Mouse (Mus musculus) ovary, postnatal 14 days (tissue): ENCODE measurements around the gene Bcas2.
"Not testable (repeated sequence)": the region's sequence is repeated elsewhere in the genome, so short reads cannot be mapped to it uniquely, and the experiment has no call there.

Experiments
- DNase-seq: peaks from one replicate; pipeline ENCODE4 v3.0.0; 2022; ENCODE audit warnings: low spot score

Bcas2 gene

DNA sequence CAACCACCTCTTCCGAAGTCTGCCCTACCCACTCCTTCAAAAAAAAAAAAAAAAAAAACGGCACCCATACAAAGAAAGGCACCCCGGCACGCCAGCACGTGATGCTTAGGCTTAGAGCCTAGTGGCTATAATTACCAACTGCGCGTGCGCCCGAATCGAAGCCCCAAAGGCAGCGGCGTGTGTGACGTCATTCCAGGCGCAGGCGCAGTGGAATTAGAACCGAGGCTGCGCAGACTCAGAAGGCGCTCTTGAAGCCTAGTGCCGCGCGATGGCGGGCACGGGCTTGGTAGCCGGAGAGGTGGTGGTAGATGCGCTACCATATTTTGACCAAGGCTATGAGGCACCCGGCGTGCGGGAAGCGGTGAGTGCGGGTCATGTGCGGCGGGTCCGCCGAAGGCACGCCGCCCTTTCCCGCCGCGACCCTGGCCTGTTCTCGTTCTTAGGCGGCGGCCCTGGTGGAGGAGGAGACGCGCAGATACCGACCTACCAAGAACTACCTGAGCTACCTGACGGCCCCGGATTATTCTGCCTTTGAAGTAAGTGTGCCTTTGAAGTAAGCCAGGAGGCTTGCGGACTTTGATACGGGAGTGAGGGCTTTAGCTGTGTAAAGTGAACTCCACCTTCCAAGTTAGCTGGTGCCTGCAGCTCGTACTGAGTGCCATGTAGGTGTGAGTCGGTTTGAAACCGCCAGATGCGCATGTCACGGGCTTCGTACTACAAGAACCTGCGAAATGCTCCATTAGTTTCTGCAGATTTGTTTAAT is at the start of gene Bcas2:
TSS of gene Bcas2 (plus strand) at position 151 of the 763 bp plus-strand sequence.
- peak; percentile 98 for DNase-seq

GRCm38 (mm10) chr3:103123636-103124035 is 47.8 kb upstream of the Bcas2 start:
- no peak for DNase-seq

DNA sequence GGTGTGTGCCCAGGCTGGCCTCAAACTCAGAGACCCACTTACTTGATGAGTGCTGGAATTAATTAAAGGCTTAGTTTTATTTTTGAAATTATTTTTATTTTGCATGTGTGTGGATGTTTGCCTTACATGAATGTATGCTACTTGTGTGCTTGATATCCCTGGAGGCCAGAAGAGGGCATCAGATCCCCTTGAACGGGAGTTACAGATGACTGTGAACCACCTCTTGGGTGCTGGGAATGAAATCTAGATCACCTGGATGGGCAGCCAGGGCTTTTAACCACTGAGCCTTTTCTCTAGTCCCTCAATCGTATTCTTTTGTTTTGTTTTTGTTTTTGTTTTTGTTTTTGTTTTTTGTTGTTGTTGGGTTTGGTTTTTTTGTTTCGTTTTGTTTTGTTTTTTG is 45.3 kb upstream of the Bcas2 start:
- no peak for DNase-seq

DNA sequence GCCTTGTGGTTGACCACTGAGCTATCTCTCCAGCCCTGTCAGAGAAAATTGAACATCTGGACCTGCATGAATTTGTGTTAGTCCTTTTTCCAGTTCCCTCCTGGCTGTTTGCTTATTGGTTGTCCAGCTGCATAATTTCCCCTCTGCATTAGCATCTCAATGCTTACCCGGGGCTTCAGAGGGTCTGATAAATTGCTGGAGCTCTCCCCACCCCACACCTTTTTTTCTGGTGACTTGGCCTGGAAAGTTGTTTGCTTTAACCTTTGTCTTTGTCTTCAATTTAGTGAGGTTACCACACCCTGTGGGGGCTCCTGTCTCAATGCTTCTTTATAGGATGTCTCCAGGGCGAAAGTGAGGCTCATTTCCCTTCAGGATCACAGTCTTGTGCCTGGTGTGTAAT is 44.3 kb upstream of the Bcas2 start:
- no peak for DNase-seq

GRCm38 (mm10) chr3:103127721-103128120 is 43.7 kb upstream of the Bcas2 start:
- no peak for DNase-seq

GRCm38 (mm10) chr3:103128251-103128650 is 43.2 kb upstream of the Bcas2 start:
- no peak for DNase-seq

DNA sequence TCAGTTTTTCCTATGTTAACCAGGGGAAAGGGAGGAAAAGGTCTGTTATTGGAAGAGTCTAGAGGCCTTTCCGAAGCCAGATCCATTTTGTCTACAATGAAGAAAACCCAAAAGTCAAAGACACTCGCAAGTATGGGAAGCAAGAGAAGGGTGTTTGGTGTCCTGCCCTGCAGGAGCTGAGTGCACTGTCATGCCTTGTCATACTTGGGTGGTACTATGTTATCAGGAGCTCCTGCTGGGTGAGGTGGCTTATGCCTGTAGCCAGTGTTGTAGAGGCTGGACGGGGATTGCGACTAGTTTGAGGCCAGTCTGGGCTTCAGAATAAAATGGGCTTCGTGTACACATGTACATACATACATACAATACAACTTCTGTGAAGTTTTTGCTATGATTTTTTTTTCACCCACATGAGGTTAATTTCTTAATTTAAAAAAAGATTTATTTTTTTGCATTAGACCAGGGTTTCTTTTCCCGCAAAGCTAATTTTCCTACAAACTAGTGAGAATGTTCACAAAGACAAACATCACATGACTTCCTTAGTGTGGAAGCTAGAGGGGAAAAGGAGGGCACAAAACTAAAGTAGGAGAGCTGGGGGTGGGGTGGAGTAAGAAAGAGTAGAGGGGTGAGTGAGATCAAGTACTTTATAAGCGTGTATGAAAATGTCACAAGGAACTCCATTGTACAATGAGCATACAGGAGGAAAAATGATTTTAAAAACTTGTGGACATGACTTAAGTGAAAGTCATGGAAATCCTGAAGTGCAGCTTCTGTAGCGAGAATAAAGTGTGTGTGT is 41.9 kb upstream of the Bcas2 start:
- DNase-seq: no peak

DNA sequence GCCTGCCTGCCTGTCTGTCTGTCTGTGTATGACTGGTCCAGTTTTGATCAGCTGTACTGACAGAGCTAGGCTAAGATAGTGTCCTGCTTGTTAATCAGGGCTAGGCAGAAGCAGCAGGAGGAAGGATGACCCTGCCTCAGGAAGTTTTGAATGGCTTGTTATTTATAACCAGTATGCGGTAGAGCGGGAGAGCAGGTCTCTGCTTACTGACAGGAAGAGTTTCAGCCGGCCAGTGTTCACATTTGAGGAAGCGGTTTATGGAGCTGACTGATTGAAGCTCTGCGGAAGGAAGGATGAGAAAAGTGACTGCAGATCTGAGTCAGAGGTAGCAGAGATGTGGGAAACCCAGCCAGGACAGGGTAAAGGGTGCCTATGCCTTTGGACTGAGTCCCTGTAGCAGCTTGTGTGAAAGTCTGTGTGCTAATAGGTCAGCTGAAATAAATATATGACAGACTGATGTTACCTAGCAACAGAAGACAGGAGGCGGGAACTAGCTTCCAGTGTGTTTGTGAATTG is 41.2 kb upstream of the Bcas2 start:
- DNase-seq: no peak

- DNase-seq: no peak
These were observed 38.4 kb upstream of the Bcas2 start for GRCm38 (mm10) chr3:103133098-103133497.

- no peak for DNase-seq
These were observed 34.9 kb upstream of the Bcas2 start for GRCm38 (mm10) chr3:103136414-103137077.

DNA sequence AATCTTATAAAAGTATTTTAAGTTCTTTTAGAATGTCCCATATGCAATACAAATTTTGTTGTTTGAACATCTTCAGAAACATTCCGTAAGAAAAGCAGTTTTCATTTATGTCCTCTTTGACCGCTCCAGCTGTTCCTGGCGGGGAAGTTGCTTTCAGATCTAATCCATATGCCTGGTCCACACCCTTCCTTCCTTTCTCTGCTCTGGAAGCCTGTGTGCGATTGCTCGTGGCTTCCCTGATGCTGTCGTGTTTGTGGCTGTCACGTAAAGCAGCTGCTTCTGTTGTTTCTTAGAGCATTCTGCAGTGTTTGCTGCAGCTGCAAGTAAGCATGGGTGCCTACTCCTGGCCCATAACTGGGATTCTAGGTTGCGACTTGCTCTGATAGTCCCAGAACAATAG is 32.4 kb upstream of the Bcas2 start:
- no peak for DNase-seq

GRCm38 (mm10) chr3:103140095-103140838 is 31.2 kb upstream of the Bcas2 start:
- not testable (repeated sequence) for DNase-seq

DNA sequence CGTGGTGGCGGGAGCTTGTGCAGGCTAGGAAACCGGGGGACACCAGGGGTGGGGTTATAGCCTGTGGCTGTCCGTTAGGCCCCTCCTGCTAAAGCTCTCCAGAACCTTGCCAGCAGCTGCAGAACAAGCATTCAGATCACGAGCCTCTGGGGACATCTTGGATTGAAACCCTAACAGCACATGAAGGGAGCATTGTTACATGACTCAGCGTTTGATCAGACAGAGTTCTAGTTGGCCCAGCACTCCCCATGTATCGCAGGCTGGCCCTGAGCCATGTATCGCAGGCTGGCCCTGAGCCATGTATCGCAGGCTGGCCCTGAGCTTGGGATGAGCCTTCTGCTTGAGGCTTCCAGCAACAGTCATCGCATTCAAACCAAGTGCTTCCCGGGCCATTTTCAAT is 30.2 kb upstream of the Bcas2 start:
- no peak for DNase-seq

- no peak for DNase-seq
These were observed 29.1 kb upstream of the Bcas2 start for GRCm38 (mm10) chr3:103142366-103142765.

DNA sequence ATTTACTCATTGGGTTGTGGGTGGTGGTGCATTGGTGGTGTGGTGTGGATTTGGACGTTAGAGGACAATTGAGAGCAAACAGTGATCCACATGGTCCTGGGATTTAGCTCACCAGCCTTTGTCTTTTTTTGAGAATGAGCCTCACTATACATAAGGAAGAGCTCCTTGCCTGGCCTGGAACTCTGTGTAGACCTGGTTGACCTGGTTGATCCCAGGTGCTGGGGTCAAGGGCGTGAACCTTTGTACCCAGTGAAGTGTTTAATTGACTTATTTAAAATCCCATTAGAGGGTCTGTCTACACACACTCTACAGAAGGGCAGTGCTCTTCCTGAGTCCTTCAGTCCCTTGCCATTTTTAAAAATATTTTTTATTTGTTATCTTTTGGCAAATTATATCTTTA is 26.1 kb upstream of the Bcas2 start:
- no peak for DNase-seq

DNA sequence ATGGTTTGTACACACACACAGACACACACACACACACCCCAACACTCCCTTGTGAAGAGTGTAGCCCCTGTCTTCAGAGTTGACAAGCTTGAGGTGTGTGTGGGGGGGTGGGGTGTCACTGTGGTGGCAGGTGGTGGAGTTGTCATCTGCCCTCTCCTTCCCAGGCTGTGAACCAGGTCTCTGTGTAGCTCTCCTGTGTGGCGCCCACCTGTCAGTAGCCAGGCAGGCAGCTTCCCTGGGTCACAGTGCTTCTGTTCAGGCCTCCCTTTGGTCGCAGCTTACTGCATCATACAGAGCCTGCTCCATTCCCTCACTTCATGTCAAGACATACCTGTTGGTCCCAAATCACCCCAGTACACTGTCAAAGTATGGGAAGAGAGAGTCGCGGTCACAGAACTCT is 25.7 kb upstream of the Bcas2 start:
- no peak for DNase-seq

- DNase-seq: no peak
These were observed 24.9 kb upstream of the Bcas2 start for GRCm38 (mm10) chr3:103146330-103147166.

DNA sequence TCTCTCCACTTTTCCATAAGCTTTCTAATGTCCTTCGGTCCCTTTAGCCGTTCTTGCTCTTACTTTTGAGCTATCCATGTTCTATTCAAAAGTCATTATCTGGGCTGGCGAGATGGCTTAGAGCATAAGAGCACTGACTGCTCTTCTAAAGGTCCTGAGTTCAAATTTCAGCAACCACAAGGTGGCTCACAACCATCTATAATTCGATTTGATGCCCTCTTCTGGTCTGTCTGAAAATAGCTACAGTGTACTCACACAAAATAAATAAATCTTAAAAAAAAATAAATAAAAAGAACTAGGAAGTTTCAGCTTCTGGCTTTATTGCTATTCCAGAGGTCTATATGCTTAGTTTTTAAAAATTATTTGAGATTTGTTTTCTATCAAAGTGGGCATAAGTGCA is 23.7 kb upstream of the Bcas2 start:
- DNase-seq: no peak

DNA sequence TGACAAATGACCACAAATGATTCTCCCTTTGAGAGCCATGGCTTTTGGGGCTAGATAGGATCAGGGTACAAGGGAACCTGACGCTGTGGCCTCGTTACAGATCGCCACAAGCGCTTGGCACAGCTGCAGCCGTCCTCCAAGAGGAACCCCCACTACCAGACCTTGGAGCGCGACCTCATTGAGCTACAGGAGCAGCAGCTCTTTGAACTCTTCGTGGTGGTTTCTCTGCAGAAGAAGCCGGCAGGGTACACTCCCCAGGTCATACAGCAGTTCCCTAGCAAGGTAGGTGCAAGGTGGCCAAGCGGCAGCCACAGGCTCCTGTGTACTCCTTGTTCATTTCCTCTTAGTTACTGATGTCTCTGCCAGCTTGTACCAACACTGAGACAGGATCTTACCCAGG is 22.5 kb upstream of the Bcas2 start:
- DNase-seq: no peak

DNA sequence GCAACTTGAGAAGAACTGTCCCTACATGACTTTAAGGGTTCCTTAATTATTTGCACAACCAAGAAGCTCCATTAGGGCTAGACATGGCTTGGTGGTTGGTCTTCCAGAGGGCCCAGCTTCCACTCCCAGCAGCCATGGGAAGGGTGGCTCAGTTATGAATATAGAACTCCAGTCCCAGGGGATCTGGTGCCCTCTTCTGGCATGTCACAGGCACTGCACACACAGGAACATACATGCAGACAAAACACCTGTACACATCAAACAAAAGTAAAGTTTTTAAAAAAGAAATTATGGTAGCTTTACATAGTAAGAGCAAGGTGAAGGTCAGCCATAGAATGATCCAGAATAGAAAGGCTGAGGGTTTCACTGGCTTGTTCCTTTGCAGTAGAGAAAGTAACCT is 17.7 kb upstream of the Bcas2 start:
- DNase-seq: no peak
